Mouse (Mus musculus): ENCODE measurements around the gene Clk2.

The Clk2 gene

DNA sequence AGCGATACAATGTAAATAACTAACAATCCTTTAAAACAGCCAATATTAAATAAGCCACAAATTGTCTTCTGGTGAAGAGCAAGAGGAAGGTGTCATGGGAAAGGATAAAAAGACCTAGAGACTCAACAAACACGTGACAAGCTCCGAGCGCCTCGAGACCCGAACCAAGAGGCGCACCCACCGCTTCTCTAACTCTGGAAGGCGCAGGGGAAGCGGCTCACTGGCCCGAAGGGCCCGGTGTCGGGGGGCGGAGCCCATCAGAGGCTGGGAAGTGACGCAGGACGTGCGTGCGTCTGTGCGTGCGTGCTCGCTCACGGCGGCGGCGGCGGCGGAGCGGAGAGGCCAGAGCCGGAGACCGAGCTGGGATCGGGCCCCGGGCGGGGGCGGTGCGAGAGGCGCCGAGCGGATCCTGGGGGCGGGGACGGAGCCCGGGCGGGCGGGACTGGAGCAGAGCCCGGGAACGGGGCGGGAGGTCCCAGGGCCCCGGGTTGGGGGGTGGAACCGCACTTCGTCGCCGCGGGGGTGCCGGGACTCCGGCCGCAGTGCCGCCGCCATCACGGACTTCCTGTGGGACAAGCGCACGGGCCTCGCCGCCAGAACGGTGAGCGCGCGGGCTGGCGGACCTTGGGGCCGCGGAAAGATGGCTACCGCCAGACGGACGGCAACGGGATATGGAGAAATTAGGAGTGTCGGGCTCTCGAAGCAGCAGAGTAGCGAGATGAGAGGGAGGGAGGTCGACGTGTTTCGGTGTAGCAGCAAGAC, at the start of gene Clk2:
Gene Clk2, plus strand, starts transcription at position 290 of the 762 bp plus-strand sequence.
- peak; percentile 90 for DNase-seq (ENCODE audit: low read depth, low spot score)

DNA sequence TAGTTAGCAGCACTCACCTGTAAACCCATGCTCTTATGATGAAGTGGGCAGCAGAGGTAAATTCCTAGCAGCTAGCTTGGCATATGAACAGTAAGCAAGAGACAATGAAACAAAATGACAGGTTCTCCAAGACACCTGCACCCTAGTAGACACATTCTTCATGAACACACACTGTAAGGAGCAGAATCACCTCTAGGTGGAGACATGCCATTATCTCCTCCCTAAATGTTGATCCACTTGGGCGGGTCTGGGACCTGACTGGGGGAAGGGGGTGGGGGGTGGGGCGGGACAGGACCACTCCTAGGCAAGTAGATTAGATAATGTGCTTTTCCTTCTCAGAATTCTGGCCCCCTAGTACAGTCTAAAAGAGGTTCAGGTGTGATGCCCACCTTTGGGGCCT, 49.1 kb upstream of the Clk2 start:
- peak; percentile 57 for DNase-seq (ENCODE audit: low read depth, low spot score)

DNA sequence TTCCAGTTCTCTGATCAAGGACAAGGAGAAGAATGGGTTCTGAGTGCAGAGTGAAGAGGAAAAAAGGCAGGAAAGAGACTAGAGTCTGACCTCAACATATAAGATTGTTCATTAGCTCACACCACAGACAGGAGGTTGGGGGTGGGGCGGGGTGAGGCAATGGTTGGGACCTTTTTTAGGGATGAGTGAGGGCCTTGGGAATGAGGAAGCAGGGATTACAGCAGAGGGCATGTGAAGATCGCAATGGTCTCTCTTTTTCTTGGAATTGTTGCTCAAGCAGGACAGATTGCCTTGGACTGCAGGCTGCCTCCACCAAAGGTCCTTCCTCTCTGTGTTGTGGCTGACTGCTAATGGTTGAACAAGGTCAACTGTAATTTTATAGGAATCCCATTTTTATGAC, 41.3 kb upstream of the Clk2 start:
- DNase-seq (ENCODE audit: low read depth, low spot score): no peak

- DNase-seq (ENCODE audit: low read depth, low spot score): no peak
Measured at GRCm38 (mm10) chr3:89124241-89124640, 40.4 kb upstream of the Clk2 start.

DNA sequence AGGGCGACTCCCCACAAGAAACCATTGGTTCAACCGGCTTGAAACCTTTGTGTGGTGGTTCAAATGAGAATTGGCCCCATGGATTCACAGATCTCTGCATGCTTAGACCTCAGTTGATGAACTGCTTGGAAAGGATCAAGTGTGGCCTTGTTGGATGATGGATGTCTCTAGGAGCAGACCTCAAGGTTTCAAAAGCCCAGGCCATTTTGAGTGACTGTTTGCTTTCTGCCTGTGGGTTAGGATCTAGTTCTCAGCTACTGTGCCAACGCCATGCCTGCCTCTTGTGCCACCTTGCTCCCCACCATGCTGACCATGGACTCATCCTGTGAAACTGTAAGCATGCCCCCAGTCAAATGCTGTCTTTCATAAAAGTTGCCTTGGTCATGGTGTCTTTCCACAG, 38.6 kb upstream of the Clk2 start:
- DNase-seq (ENCODE audit: low read depth, low spot score): no peak

GRCm38 (mm10) chr3:89129908-89130307, 34.7 kb upstream of the Clk2 start:
- no peak for DNase-seq (ENCODE audit: low read depth, low spot score)

DNA sequence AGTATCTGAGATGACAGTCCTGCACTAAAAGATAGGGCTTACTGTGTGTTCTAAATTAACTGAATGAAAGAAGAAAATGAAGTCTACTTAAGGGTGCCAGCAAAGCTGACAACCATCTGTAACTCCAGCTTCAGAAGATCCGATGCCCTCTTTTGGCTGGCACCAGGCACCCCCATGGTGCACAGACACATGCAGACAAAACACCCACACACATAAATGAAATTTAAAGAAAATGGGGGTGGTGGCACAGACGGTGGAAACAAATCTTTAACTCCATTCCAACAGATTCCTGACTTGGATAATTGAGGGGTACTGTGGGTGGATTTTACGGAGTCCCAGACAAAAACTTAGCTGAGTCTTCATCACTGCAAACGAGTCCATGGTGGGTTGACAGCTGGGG, 32.8 kb upstream of the Clk2 start:
- DNase-seq (ENCODE audit: low read depth, low spot score): no peak

DNA sequence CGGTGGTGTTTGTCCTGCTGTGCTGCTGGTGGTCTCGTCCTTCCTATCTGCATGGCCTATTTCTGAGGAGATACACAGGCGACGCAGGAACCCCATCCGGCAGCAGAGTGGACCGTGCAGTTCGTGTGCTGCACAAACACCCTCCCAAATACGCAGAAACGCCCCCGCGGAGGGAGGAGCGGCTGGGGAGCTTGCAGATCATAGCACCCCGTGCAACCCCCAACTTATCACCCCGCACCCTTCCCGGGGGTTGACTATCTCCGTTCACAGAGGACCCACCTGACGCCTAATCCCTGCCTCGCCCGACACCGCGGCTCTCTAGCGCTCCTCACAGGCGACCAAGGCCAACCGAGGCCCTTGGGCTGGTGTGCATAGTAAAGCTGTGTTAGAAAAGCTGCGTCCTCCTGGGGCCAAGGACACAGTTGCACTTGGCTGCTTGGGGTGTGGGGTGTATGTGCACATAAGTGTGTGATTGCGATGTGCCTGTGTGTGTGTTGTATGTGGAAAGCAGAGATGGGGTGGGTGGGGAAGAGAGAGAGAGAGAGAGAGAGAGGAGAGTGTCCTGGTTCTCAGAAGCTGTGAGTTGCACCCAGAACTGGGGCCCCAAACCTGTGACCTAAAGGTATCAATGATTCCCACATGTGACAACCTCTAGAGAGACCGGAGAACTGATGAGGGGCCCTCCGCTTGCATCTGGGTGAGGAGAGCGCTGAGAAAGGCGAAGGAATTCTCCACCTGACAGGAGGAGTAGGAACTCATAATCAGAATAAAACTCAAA, 32.1 kb upstream of the Clk2 start:
- DNase-seq (ENCODE audit: low read depth, low spot score): peak; percentile 67

DNA sequence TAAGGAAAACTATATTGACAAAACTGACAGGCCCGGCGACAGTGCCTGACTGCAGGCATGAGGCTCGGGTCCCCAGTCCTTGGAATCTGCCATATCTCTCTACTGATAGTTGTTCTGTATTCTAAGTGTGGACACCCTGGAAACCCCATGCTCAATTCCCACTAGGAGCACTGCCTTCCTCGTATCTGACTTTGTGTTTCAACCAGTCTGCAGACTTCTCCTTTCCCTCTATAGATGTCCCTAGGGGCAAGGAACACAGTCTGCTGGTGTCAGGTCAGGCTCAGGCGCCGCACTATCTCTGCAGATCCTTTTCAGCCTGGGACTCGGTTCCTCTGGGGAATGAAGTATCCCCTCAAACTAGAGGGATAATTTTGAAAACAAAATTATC, 31.5 kb upstream of the Clk2 start:
- DNase-seq (ENCODE audit: low read depth, low spot score): no peak

- DNase-seq (ENCODE audit: low read depth, low spot score): peak; percentile 42
Measured at GRCm38 (mm10) chr3:89133752-89134151, 30.8 kb upstream of the Clk2 start.

DNA sequence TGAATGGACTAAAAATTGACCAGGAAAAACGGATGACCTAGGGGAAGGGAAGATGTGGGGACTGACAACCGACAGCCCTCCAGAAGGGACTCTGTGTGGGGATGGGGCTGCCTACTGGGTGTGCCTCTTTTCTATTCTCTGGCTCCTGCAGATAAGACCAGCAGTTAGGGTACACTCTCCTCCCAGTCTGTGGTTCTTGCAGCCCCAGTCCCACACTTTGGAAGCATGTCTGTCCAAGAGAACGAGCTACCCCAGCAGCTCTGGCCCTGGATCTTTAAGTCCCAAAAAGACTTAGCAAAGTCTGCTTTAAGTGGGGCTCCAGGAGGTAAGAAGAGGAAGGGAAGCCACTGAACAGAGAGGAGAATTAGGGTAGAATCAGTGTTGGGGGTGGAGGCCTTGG, 28.6 kb upstream of the Clk2 start, which contains the start of gene Pklr:
Gene Pklr, plus strand, starts transcription at position 185 of the 400 bp plus-strand sequence.
- DNase-seq (ENCODE audit: low read depth, low spot score): peak; percentile 49

- DNase-seq (ENCODE audit: low read depth, low spot score): peak; percentile 52
Measured at GRCm38 (mm10) chr3:89136365-89136764, 28.2 kb upstream of the Clk2 start.

DNA sequence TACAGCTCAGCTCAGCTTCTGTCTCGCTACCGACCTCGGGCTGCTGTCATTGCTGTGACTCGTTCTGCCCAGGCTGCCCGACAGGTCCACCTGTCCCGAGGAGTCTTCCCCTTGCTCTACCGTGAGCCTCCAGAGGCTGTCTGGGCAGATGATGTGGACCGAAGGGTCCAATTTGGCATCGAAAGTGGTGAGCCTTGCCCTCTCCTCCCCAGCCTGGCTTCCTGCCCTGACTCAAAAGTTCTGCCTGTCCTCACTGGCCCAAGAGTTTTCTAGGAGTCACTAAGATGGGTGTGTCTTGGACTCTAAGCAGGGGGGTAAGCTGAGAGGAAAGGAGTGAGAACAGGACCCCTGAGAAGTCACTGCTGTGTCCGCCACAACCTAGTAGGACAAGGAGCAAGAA, 19.8 kb upstream of the Clk2 start:
- no peak for DNase-seq (ENCODE audit: low read depth, low spot score)

- DNase-seq (ENCODE audit: low read depth, low spot score): no peak
Measured at GRCm38 (mm10) chr3:89145566-89145965, 19.0 kb upstream of the Clk2 start.

DNA sequence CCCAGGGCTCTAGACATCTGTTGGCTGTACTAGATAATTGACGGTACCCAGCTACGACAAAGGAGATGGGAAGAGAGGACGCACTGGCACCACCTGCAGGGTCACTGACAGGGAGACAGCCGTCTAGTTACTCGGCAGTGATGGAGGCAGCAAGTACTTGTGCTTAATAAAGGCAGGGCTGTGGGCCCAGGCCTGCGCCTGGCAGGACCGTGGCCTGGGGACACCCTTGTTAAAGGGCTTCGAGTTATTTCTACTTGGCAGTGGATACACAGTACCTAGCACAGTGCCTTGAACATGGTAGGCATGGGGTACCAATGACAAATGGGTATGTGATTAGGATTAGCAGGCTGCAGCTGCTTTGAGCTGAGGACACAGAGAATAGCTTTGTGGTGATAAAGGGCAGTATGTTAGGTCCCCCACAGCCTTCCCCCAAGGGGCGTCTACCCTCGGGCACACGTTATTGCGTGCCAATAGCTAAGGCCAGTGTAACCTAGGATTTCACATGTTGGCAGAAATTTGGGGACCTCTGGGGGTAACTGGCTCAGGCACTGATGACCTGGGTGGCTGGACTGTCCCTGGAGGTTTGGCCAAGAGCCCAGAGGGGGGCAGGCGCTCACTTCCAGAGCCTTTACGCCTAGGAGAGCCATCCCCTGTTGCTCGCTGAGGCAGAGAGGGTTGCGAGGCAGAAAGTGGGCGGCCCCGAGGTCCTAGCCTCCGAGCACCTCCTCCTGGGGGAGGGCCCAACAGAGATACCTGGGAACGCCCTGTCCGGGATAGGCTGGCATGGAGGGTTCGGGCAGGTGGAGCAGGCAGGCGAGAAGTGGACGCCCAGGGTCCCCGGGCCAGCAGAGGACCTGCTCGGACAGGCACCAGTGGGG, 17.3 kb upstream of the Clk2 start:
- DNase-seq (ENCODE audit: low read depth, low spot score): peak; percentile 60

- DNase-seq (ENCODE audit: low read depth, low spot score): no peak
Measured at GRCm38 (mm10) chr3:89147979-89148311, 16.6 kb upstream of the Clk2 start.

- no peak for DNase-seq (ENCODE audit: low read depth, low spot score)
Measured at GRCm38 (mm10) chr3:89148567-89148966, 16.0 kb upstream of the Clk2 start.

DNA sequence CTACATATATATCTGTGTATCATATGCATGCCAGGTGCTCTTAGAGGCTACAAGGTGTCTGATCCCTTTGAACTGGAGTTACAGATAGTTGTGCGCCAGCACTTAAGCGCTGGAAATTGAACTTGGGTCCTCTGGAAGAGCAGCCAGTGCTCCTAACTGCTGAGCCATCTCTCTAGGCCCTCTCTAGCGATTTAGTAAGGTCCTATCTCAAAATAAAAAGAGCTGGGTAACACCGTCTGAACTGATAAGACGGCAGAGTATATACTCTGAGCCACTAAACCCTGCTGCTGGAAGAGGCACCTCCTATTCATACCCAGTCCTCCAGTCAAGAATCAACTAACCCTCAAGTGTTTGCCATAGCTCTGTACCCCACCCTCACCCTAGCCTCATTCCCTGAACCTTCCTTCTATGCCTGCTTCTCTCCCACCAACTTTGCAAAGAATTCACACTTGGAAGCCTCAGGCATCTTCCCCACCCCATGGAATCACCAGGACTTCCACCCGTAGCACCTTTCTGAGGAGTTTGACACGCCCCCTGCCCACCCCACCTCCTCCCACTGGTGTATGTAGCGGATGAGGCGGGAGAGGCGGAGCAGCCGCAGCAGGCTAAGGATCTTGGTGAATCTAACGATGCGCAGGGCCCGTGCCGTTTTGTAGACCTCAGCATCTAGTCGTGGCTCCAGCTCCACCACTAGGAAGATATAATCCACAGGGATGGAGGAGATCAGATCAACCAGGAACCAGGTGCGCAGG, 12.3 kb upstream of the Clk2 start:
- no peak for DNase-seq (ENCODE audit: low read depth, low spot score)

GRCm38 (mm10) chr3:89156951-89157350, 7.6 kb upstream of the Clk2 start:
- DNase-seq (ENCODE audit: low read depth, low spot score): no peak

DNA sequence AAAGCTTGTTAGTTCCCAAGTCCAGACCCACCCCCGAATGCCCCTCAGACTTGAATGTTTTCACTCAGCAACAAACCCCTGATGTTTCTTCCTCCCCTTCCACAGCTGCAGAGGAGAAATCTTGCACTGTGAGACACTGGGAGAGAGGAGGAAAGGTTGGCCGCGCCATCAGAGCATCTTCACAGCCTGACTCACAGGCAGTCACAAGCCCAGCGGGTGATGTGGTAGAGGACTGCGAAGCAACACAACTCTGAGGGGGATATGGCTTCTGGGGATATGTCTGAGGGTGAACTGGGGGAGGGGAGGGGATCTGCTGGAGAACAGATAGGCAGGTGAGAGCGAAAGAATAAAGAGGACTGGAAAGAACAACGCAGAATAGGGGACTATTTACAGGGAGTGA, 5.9 kb upstream of the Clk2 start:
- no peak for DNase-seq (ENCODE audit: low read depth, low spot score)

GRCm38 (mm10) chr3:89159211-89159610, 5.4 kb upstream of the Clk2 start:
- DNase-seq (ENCODE audit: low read depth, low spot score): no peak
